ENCODE assay signal across 28 mouse cellular contexts in the genomic region with DNA sequence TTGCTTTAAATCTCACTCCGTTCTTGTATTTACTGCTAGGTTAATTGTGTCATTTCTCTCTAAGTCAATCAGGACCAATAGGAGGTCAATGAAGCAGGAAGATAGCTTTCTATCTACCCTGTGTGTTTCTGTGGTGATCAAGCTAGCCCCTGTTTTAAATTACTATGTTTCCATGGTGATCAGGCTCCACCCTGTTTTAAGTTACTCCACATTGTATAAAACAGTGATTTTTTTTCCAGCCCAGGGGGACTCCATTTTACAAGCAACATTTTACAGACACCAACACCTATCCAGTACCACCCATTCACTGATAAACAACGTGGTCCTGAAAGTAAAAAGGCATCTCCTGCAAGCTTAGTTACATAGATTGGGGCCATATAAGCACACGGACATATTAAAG.
DNase-seq lines count a peak whose midpoint lies in the region; ATAC-seq lines count a peak whose summit lies in the region.
"Had no signal": no experiment of that assay in that cellular context is flagged by ENCODE, and none has a peak within 500 bp of the region (broad histone marks: within the 10 kb centered on the region; RNA-seq: fewer than 3 reads in every experiment).

No protein-coding gene starts in this region.

- peak overlapping the region; percentile 44 for H3K4me2 ChIP-seq in limb, embryonic 12.5 days
- H3K4me2 ChIP-seq: embryonic facial prominence, embryonic 15.5 days; forebrain, embryonic 15.5 days; heart, embryonic 11.5 days; heart, embryonic 15.5 days; hindbrain, embryonic 13.5 days; intestine, embryonic 15.5 days had no signal

- intact Hi-C loops in gastrocnemius, postnatal 14 days (cut with DNase I; ENCODE audit: low total_unique reads): no loop called here

- WGBS in embryonic facial prominence, embryonic 10.5 days: 80% methylated on average over 3 of the region's 3 CpGs
- whole genome bisulfite sequencing in limb, embryonic 12.5 days: 18% methylated on average over 3 of the region's 3 CpGs

- H3K9ac ChIP-seq in limb, embryonic 12.5 days (replicated peaks): no peak overlapping the region
- H3K9ac ChIP-seq: embryonic facial prominence, embryonic 15.5 days; forebrain, embryonic 15.5 days; heart, embryonic 15.5 days; hindbrain, embryonic 13.5 days; intestine, embryonic 15.5 days had no signal

- H3K4me3 ChIP-seq in embryonic facial prominence, embryonic 10.5 days: no peak overlapping the region
- no peak overlapping the region for H3K4me3 ChIP-seq in limb, embryonic 12.5 days (replicated peaks)
- H3K4me3 ChIP-seq: embryonic facial prominence, embryonic 15.5 days; erythroblast, embryonic 14.5 days; forebrain, embryonic 10.5 days; forebrain, embryonic 15.5 days; gastrocnemius, adult 2 months; heart, adult 2 months; heart, embryonic 15.5 days; hindbrain, embryonic 13.5 days; intestine, embryonic 15.5 days had no signal

- 0 out of 2 replicates have a peak overlapping the region, but pooled peaks have one; percentile 26 for H3K27ac ChIP-seq in embryonic facial prominence, embryonic 10.5 days (replicated peaks)
- no peak overlapping the region for H3K27ac ChIP-seq in limb, embryonic 12.5 days
- H3K27ac ChIP-seq: forebrain, embryonic 10.5 days; forebrain, embryonic 15.5 days; gastrocnemius, adult 2 months; heart, adult 2 months; heart, embryonic 15.5 days; hindbrain, embryonic 13.5 days; hindbrain, postnatal 0 days; intestine, embryonic 15.5 days had no signal

- peaks cover 19% of the 10 kb centered on the region for H3K4me1 ChIP-seq in embryonic facial prominence, embryonic 10.5 days
- H3K4me1 ChIP-seq in limb, embryonic 12.5 days (replicated peaks): peaks cover 21% of the 10 kb centered on the region
- H3K4me1 ChIP-seq: forebrain, embryonic 15.5 days; heart, embryonic 15.5 days; hindbrain, embryonic 13.5 days; intestine, embryonic 15.5 days had no signal

- peak; percentile 80 for ATAC-seq in limb, embryonic 12.5 days (ENCODE audit: insufficient number of reproducible peaks, insufficient read depth, low FRiP score, low TSS enrichment, low read depth)
- ATAC-seq: activated CD4-positive, CD25-positive, alpha-beta regulatory T cell, adult 4 months; forebrain, embryonic 15.5 days; hindbrain, postnatal 0 days; intestine, embryonic 15.5 days; Patski had no signal

- DNase-seq in embryo, embryonic 9.5 days (ENCODE audit: extremely low spot score): peak; percentile 19
- no peak for DNase-seq in embryo, embryonic 10 days (ENCODE audit: low spot score)
- no peak for DNase-seq in embryonic facial prominence, embryonic 10.5 days (ENCODE audit: low spot score)
- DNase-seq in forelimb bud, embryonic 11.5 days (ENCODE audit: low read depth, low spot score): peak; percentile 63
- no peak for DNase-seq in urinary bladder, postnatal 4 days (ENCODE audit: low spot score in 2 of 2)
- no peak for DNase-seq in gastrocnemius, postnatal 14 days
- DNase-seq in adrenal gland, adult 18-20 months (ENCODE audit: low spot score in 2 of 2): no peak
- DNase-seq: adrenal gland, adult 2 months; adrenal gland, postnatal 25 days; cerebellum, adult 18-20 months; cerebellum, adult 9-11 months; gastrocnemius, adult 2 months; gastrocnemius, postnatal 36 days; heart, adult 2 months; heart, postnatal 14 days; kidney, adult 18-20 months had no signal

- no peaks in the 10 kb centered on the region for H3K9me3 ChIP-seq in embryonic facial prominence, embryonic 10.5 days
- no peaks in the 10 kb centered on the region for H3K9me3 ChIP-seq in limb, embryonic 12.5 days
- H3K9me3 ChIP-seq: embryonic facial prominence, embryonic 15.5 days; forebrain, embryonic 10.5 days; forebrain, embryonic 15.5 days; heart, embryonic 15.5 days; hindbrain, embryonic 13.5 days; intestine, embryonic 15.5 days had no signal

- no peaks in the 10 kb centered on the region for H3K36me3 ChIP-seq in embryonic facial prominence, embryonic 10.5 days (replicated peaks)
- H3K36me3 ChIP-seq in limb, embryonic 12.5 days: 0 out of 2 replicates have a peak, but pooled peaks cover under 1% of the 10 kb centered on the region
- H3K36me3 ChIP-seq: embryonic facial prominence, embryonic 15.5 days; forebrain, embryonic 10.5 days; forebrain, embryonic 15.5 days; heart, embryonic 15.5 days; hindbrain, embryonic 13.5 days; intestine, embryonic 15.5 days had no signal

- no peaks in the 10 kb centered on the region for H3K27me3 ChIP-seq in embryonic facial prominence, embryonic 10.5 days (replicated peaks; ENCODE audit: low read depth, poor library complexity, severe bottlenecking)
- H3K27me3 ChIP-seq in limb, embryonic 12.5 days: no peaks in the 10 kb centered on the region
- H3K27me3 ChIP-seq: embryonic facial prominence, embryonic 15.5 days; forebrain, embryonic 15.5 days; heart, embryonic 15.5 days; hindbrain, embryonic 13.5 days; intestine, embryonic 15.5 days; Patski had no signal

Comparison
In these comparisons a context has a peak if more than half of its experiments do, and no peak if none do; other contexts are left out.
1. DNase-seq: peak in embryo, embryonic 9.5 days (single experiment) and forelimb bud, embryonic 11.5 days (single experiment); none in embryo, embryonic 10 days (single experiment), embryonic facial prominence, embryonic 10.5 days (single experiment), urinary bladder, postnatal 4 days (0 of 2), gastrocnemius, postnatal 14 days (single experiment) and adrenal gland, adult 18-20 months (0 of 2).